Mouse (Mus musculus): ENCODE results near the gene Frmd8. TPM values are rescaled to one million over a fixed set of nuclear protein-coding genes. Genes with fewer than 3 reads are reported as not detected.

Gene Frmd8
- total and polyA plus RNA-seq, 2 experiments from 2014 or later, result 11.7 to 19.1 TPM

GRCm38 (mm10) chr19:5838892-5839165 lies 36.2 kb downstream of the Frmd8 start:
- ATAC-seq (ENCODE audit: low FRiP score), result no peak
- peaks cover 6% of the 10 kb centered on the region for H3K4me1 ChIP-seq (ENCODE audit: insufficient read depth, low read length)
- H3K36me3 ChIP-seq (ENCODE audit: insufficient read depth, low read length), result no peaks in the 10 kb centered on the region
- H3K9ac ChIP-seq (replicated peaks; ENCODE audit: low read length, poor library complexity, severe bottlenecking), result no peak overlapping the region
- no peak for TF ChIP-seq CTCF (IDR thresholded peaks at IDR 0.05)
- DNase-seq (ENCODE audit: low spot score), result no peak
- H3K9me3 ChIP-seq (ENCODE audit: low read length), result no peaks in the 10 kb centered on the region
- H3K4me3 ChIP-seq (ENCODE audit: low read depth, low read length), result no peak overlapping the region
- H3K27me3 ChIP-seq (ENCODE audit: insufficient read depth, low read length), result no peaks in the 10 kb centered on the region
- H3K27ac ChIP-seq (ENCODE audit: low read depth, low read length), result no peak overlapping the region
- H3K4me2 ChIP-seq (ENCODE audit: low read depth, low read length, poor library complexity, severe bottlenecking), result no peak overlapping the region
- whole genome bisulfite sequencing, result 84% methylated on average over 4 of the region's 4 CpGs

DNA sequence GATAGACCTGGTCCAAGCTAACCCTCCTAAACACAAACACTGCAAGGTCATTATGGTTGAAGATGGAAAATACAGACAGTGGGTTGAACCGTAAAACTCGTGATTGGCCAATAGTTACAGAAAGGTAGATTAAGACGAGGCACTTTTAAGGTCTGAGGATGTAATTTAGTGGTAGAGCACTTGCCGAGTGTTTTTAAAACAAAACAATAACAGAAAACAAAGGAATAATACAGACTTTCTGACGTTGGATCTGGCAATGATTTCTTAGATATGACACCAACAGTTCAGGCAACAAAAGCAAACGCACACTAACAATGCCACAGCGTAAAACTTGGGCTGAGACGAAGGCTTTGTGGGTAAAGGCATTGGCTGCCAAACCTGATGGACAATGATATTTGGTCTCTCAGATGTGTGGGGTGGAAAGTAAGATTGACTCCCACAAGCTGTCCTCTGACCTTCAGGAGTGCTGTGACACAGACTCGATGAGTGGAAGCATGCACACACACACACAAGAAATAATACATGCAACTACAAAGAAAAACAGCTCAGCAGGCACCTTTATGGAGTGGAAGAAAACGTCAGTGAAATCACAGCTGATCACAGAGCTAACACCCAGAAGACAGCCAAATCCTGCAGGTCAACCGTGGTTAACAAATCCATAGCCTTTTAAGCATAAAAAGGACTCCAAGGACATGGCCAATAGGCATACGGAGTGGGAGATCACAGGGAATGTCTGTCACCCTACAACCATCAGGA lies 36.8 kb downstream of the Frmd8 start:
- Histone ChIP-seq H3K4me1 (ENCODE audit: insufficient read depth, low read length) (peaks cover 6% of the 10 kb centered on the region), H3K4me3 (ENCODE audit: low read depth, low read length) (no peak overlapping the region), H3K27ac (ENCODE audit: low read depth, low read length) (no peak overlapping the region), H3K27me3 (ENCODE audit: insufficient read depth, low read length) (no peaks in the 10 kb centered on the region), H3K9me3 (ENCODE audit: low read length) (no peaks in the 10 kb centered on the region), H3K36me3 (ENCODE audit: insufficient read depth, low read length) (no peaks in the 10 kb centered on the region), H3K9ac (replicated peaks; ENCODE audit: low read length, poor library complexity, severe bottlenecking) (no peak overlapping the region), H3K4me2 (ENCODE audit: low read depth, low read length, poor library complexity, severe bottlenecking) (no peak overlapping the region)
- ATAC-seq (ENCODE audit: low FRiP score), result no peak
- DNase-seq (ENCODE audit: low spot score), result no peak
- whole genome bisulfite sequencing, result 72% methylated on average over 12 of the region's 12 CpGs
- TF ChIP-seq CTCF (IDR thresholded peaks at IDR 0.05), result no peak

GRCm38 (mm10) chr19:5837606-5838005 lies 37.5 kb downstream of the Frmd8 start:
- Histone ChIP-seq H3K27ac (ENCODE audit: low read depth, low read length) (no peak overlapping the region), H3K36me3 (ENCODE audit: insufficient read depth, low read length) (no peaks in the 10 kb centered on the region), H3K27me3 (ENCODE audit: insufficient read depth, low read length) (no peaks in the 10 kb centered on the region), H3K9me3 (ENCODE audit: low read length) (no peaks in the 10 kb centered on the region), H3K4me2 (ENCODE audit: low read depth, low read length, poor library complexity, severe bottlenecking) (no peak overlapping the region), H3K4me3 (ENCODE audit: low read depth, low read length) (no peak overlapping the region), H3K9ac (replicated peaks; ENCODE audit: low read length, poor library complexity, severe bottlenecking) (no peak overlapping the region), H3K4me1 (ENCODE audit: insufficient read depth, low read length) (peaks cover 6% of the 10 kb centered on the region)
- no peak for DNase-seq (ENCODE audit: low spot score)
- WGBS, result 83% methylated on average over 8 of the region's 8 CpGs
- ATAC-seq (ENCODE audit: low FRiP score), result no peak
- TF ChIP-seq CTCF (IDR thresholded peaks at IDR 0.05), result no peak

DNA sequence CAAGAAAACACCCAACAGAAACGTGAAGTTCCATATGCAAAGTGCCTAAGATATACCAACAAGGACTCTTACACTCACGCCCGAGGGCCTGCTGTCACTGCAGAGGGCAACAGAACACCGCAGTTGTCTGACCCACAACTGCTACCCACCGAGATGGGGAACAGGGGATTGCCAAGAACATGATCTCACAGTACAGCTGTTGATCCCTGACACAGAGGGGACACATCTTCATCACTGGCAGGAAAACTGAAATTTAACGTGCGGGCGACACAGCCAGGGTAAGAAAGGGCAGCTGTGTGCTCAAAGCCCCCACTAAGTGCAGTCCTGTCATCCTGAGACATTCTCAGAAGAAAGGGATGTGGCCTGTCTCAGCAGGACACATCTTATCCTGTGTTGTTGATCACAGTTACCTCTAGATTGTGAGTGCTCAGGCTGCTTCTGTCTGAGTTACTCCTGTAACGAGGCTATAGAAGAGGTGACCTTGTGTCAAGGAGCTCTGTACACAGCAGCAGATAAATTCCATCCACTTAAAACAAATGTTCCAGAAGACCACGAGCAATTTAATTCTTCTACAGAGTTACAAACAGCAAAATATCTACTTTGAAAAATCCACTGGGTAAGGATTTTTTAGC lies 38.0 kb downstream of the Frmd8 start:
- H3K9ac ChIP-seq (replicated peaks; ENCODE audit: low read length, poor library complexity, severe bottlenecking), result no peak overlapping the region
- H3K27ac ChIP-seq (ENCODE audit: low read depth, low read length), result no peak overlapping the region
- TF ChIP-seq CTCF (IDR thresholded peaks at IDR 0.05), result no peak
- H3K4me1 ChIP-seq (ENCODE audit: insufficient read depth, low read length), result peaks cover 6% of the 10 kb centered on the region
- 72% methylated on average over 10 of the region's 10 CpGs for WGBS
- H3K36me3 ChIP-seq (ENCODE audit: insufficient read depth, low read length), result no peaks in the 10 kb centered on the region
- no peak overlapping the region for H3K4me2 ChIP-seq (ENCODE audit: low read depth, low read length, poor library complexity, severe bottlenecking)
- no peak overlapping the region for H3K4me3 ChIP-seq (ENCODE audit: low read depth, low read length)
- H3K27me3 ChIP-seq (ENCODE audit: insufficient read depth, low read length), result no peaks in the 10 kb centered on the region
- H3K9me3 ChIP-seq (ENCODE audit: low read length), result no peaks in the 10 kb centered on the region
- DNase-seq (ENCODE audit: low spot score) (no peak), ATAC-seq (ENCODE audit: low FRiP score) (no peak)

GRCm38 (mm10) chr19:5835922-5836430 lies 39.1 kb downstream of the Frmd8 start:
- Histone ChIP-seq H3K27me3 (ENCODE audit: insufficient read depth, low read length) (no peaks in the 10 kb centered on the region), H3K4me2 (ENCODE audit: low read depth, low read length, poor library complexity, severe bottlenecking) (no peak overlapping the region), H3K27ac (ENCODE audit: low read depth, low read length) (no peak overlapping the region), H3K4me1 (ENCODE audit: insufficient read depth, low read length) (peaks cover 6% of the 10 kb centered on the region; the same call in 1 of the 2 replicates), H3K4me3 (ENCODE audit: low read depth, low read length) (no peak overlapping the region), H3K9ac (replicated peaks; ENCODE audit: low read length, poor library complexity, severe bottlenecking) (no peak overlapping the region), H3K36me3 (ENCODE audit: insufficient read depth, low read length) (no peaks in the 10 kb centered on the region), H3K9me3 (ENCODE audit: low read length) (no peaks in the 10 kb centered on the region)
- ATAC-seq (ENCODE audit: low FRiP score) (no peak), DNase-seq (ENCODE audit: low spot score) (no peak)
- WGBS, result 78% methylated on average over 8 of the region's 8 CpGs
- TF ChIP-seq CTCF (IDR thresholded peaks at IDR 0.05), result no peak
